Mouse (Mus musculus) layer of hippocampus, postnatal 14 days (tissue): ENCODE measurements around the gene Inava. TPM values are rescaled to one million over a fixed set of nuclear protein-coding genes. Genes with fewer than 3 reads are reported as not detected.

Source experiments
- DNase-seq, 2 experiments: peaks; one replicate each; pipeline ENCODE4 v3.0.0; 2021 to 2022; ENCODE audit warnings: low spot score in 2 of 2, mixed read lengths in 1 of 2
- total RNA-seq, 2 experiments: library from RNA; stranded (reverse); gene quantifications; 2 replicates each; pipeline ENCODE4 v1.2.3; 2021

The Inava gene
- total RNA-seq, 2 experiments from 2014 or later = 7.8 to 8.2 TPM

- DNase-seq = no peak
Measured at GRCm38 (mm10) chr1:136165436-136165835, 68.6 kb downstream of the Inava start.

Other genes with a start within 250 kb of the Inava start
- gene Igfn1, start 227.9 kb downstream of the Inava start, total RNA-seq = under 1 TPM; 0.19 to 0.62 TPM
- gene Tmem9, start 226.1 kb downstream of the Inava start, total RNA-seq = 10 to 100 TPM; 81.2 to 81.7 TPM
- gene Ascl5, start 183.5 kb downstream of the Inava start, total RNA-seq = not detected
- gene Cacna1s, start 181.5 kb downstream of the Inava start, total RNA-seq = 1 to 10 TPM in 1 of 2 experiments, under 1 TPM in 1; 0.97 to 2.1 TPM
- gene Kif21b, start 102.9 kb downstream of the Inava start, total RNA-seq = 100 to 1,000 TPM in 1 of 2 experiments, 10 to 100 TPM in 1; 98.6 to 105 TPM
- 1 to 10 TPM; 3.6 to 5.0 TPM for gene Mroh3, start 21.4 kb downstream of the Inava start, total RNA-seq
- gene Gpr25, start 26.6 kb upstream of the Inava start, total RNA-seq = 1 to 10 TPM; 8.0 to 9.1 TPM
- 100 to 1,000 TPM; 152 to 155 TPM for gene Camsap2, start 111.8 kb upstream of the Inava start, total RNA-seq
- 10 to 100 TPM; 10.8 to 10.9 TPM for gene Ddx59, start 181.0 kb upstream of the Inava start, total RNA-seq
- under 1 TPM; 0.44 to 0.81 TPM for gene Kif14, start 232.1 kb upstream of the Inava start, total RNA-seq